In the genomic region with DNA sequence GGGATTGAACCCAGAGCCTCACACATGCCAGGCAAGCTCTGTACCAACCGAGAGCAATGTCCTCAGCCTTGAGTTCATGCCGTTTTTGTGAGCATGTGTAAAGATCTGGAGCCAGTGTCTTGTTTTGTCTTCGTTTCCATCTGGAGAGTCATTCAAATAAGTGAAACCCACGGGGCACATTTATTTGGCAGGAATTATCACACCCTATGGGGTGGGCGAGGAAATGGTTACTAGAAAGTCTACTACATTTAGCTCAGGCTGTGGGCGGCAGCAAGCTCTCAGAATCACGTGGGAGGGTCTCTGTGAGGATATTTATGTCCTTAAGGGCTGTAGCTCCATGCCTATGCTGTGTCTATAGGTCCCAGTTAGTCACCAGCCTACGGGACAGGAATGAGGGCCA, we compare ENCODE assay signal across 11 mouse cellular contexts. TPM values are rescaled to one million over a fixed set of nuclear protein-coding genes. Genes with fewer than 3 reads are reported as not detected.
DNase-seq lines count a peak whose midpoint lies in the region; ATAC-seq lines count a peak whose summit lies in the region.
"Had no signal": no experiment of that assay in that cellular context is flagged by ENCODE, and none has a peak within 500 bp of the region (broad histone marks: within the 10 kb centered on the region; RNA-seq: fewer than 3 reads in every experiment).

No protein-coding gene starts in this region.

- peak overlapping the region; percentile 67 for H3K4me2 ChIP-seq in heart, embryonic 11.5 days
- 0 out of 2 replicates have a peak overlapping the region, but pooled peaks have one; percentile 7 for H3K4me2 ChIP-seq in lung, embryonic 16.5 days (ENCODE audit: low read depth, low read length)
- H3K4me2 ChIP-seq: embryonic facial prominence, embryonic 12.5 days had no signal

- DNase-seq in heart, postnatal 25 days (ENCODE audit: low spot score), result no peak
- DNase-seq in lung, postnatal 4 days, result no peak
- DNase-seq in heart, postnatal 4 days, result peak; percentile 12
- peak; percentile 37 for DNase-seq in right cerebral cortex, postnatal 14 days
- DNase-seq in adrenal gland, adult (ENCODE audit: inconsistent age in 2 of 2, low spot score in 1 of 2), result no peak
- no peak for DNase-seq in urinary bladder, postnatal 36 days (ENCODE audit: low spot score in 2 of 2)
- DNase-seq: gastrocnemius, postnatal 25 days; lung, postnatal 14 days had no signal

- no peak for ATAC-seq in heart, embryonic 11.5 days (replicated peaks; ENCODE audit: insufficient number of reproducible peaks, low FRiP score, low TSS enrichment)
- no peak for ATAC-seq in lung, embryonic 16.5 days (ENCODE audit: low read depth)

- no peaks in the 10 kb centered on the region for H3K27me3 ChIP-seq in heart, embryonic 11.5 days (ENCODE audit: control insufficient read depth, insufficient read depth, low read length)
- no peaks in the 10 kb centered on the region for H3K27me3 ChIP-seq in lung, embryonic 16.5 days (ENCODE audit: control insufficient read depth, insufficient read depth, low read depth, low read length)
- H3K27me3 ChIP-seq: embryonic facial prominence, embryonic 12.5 days had no signal

- 0 out of 2 replicates have a peak overlapping the region, but pooled peaks have one; percentile 5 for H3K27ac ChIP-seq in heart, embryonic 11.5 days (ENCODE audit: low read depth, low read length)
- no peak overlapping the region for H3K27ac ChIP-seq in lung, embryonic 16.5 days (ENCODE audit: low read length)
- H3K27ac ChIP-seq: embryonic facial prominence, embryonic 12.5 days had no signal

- WGBS in heart, embryonic 11.5 days (ENCODE audit: insufficient replicate concordance), result 63% methylated on average over 8 of the region's 8 CpGs
- WGBS in lung, embryonic 16.5 days, result 67% methylated on average over 8 of the region's 8 CpGs

- H3K9me3 ChIP-seq in heart, embryonic 11.5 days (replicated peaks; ENCODE audit: control insufficient read depth, low read length), result no peaks in the 10 kb centered on the region
- no peaks in the 10 kb centered on the region for H3K9me3 ChIP-seq in lung, embryonic 16.5 days (ENCODE audit: control insufficient read depth, low read length)
- H3K9me3 ChIP-seq: embryonic facial prominence, embryonic 12.5 days had no signal

- H3K9ac ChIP-seq in heart, embryonic 11.5 days (ENCODE audit: low read depth, low read length), result 0 out of 2 replicates have a peak overlapping the region, but pooled peaks have one; percentile 34
- no peak overlapping the region for H3K9ac ChIP-seq in lung, embryonic 16.5 days (ENCODE audit: low read length)
- H3K9ac ChIP-seq: embryonic facial prominence, embryonic 12.5 days had no signal

- no peak overlapping the region for H3K4me3 ChIP-seq in heart, embryonic 11.5 days (ENCODE audit: low read depth, low read length)
- peak overlapping the region; percentile 3; the same call in 1 of the 2 replicates for H3K4me3 ChIP-seq in lung, embryonic 16.5 days (ENCODE audit: low read length)
- H3K4me3 ChIP-seq: embryonic facial prominence, embryonic 12.5 days had no signal

- peaks cover 34% of the 10 kb centered on the region for H3K36me3 ChIP-seq in heart, embryonic 11.5 days (ENCODE audit: control insufficient read depth, insufficient read depth, low read length)
- H3K36me3 ChIP-seq in lung, embryonic 16.5 days (ENCODE audit: control insufficient read depth, insufficient read depth, low read length), result peaks cover 9% of the 10 kb centered on the region

- H3K4me1 ChIP-seq in heart, embryonic 11.5 days (ENCODE audit: control insufficient read depth, insufficient read depth, low read length), result peaks cover 61% of the 10 kb centered on the region
- peaks cover 20% of the 10 kb centered on the region for H3K4me1 ChIP-seq in lung, embryonic 16.5 days (replicated peaks; ENCODE audit: control insufficient read depth, insufficient read depth, low read length)

- intact Hi-C loops in heart, postnatal 25 days (cut with DNase I), result loop anchor here (5.0 kb wide), 1 partner anchor 48 kb away; no protein-coding TSS in a partner anchor

RNA-seq across cellular contexts. Expression of a gene that starts 6.2 kb away (rescaled TPM):
- polyA plus RNA-seq in heart, embryonic 11.5 days (2014; fragmentation: Nextera tagmentation; extraction: Ambion mirVana), result 19.1 and 22.8 TPM in 2 replicates
- total RNA-seq in heart, postnatal 25 days (2021), result 100 to 1,000 TPM; 390 to 430 TPM
- 8.8 and 9.7 TPM in 2 replicates for polyA plus RNA-seq in lung, embryonic 16.5 days (2015; fragmentation: Nextera tagmentation; extraction: Ambion mirVana)
- total RNA-seq in heart, postnatal 4 days (2021), result 100 to 1,000 TPM; 730 to 743 TPM

Comparison
In these comparisons a context has a peak if more than half of its experiments do, and no peak if none do; other contexts are left out.
1. DNase-seq: peak in heart, postnatal 4 days (single experiment) and right cerebral cortex, postnatal 14 days (single experiment); none in heart, postnatal 25 days (single experiment), lung, postnatal 4 days (0 of 2), adrenal gland, adult (0 of 2) and urinary bladder, postnatal 36 days (0 of 2).